ENCODE assay signal across 8 mouse cellular contexts in genomic region chr2:33315233-33316062, GRCm38 (mm10). TPM values are rescaled to one million over a fixed set of nuclear protein-coding genes. Genes with fewer than 3 reads are reported as not detected.
A peak's percentile ranks its signal among the peaks of the same experiment; 100 is the strongest.
DNase-seq lines count a peak whose midpoint lies in the region; ATAC-seq lines count a peak whose summit lies in the region.

No protein-coding gene starts in this region.

- no peak overlapping the region for H3K4me3 ChIP-seq in kidney, embryonic 16.5 days (ENCODE audit: low read length)
- no peak overlapping the region for H3K4me3 ChIP-seq in embryonic facial prominence, embryonic 15.5 days (replicated peaks)
- no peak overlapping the region for H3K4me3 ChIP-seq in intestine, embryonic 16.5 days (ENCODE audit: low read length)
- no peak overlapping the region for H3K4me3 ChIP-seq in midbrain, embryonic 16.5 days (ENCODE audit: low read depth, low read length)

- no peak for DNase-seq in kidney, postnatal 25 days
- DNase-seq in spleen, postnatal 36 days (ENCODE audit: low spot score in 2 of 2), result no peak
- no peak for DNase-seq in cerebellum, postnatal 4 days (ENCODE audit: low spot score in 2 of 2)

- WGBS in kidney, embryonic 16.5 days, result 80% methylated on average over 4 of the region's 4 CpGs
- 67% methylated on average over 4 of the region's 4 CpGs for WGBS in embryonic facial prominence, embryonic 15.5 days
- 57% methylated on average over 4 of the region's 4 CpGs for WGBS in intestine, embryonic 16.5 days
- WGBS in midbrain, embryonic 16.5 days, result 88% methylated on average over 4 of the region's 4 CpGs

- H3K27ac ChIP-seq in kidney, embryonic 16.5 days (ENCODE audit: low read length), result peak overlapping the region; percentile 25; the same call in 1 of the 2 replicates
- H3K27ac ChIP-seq in embryonic facial prominence, embryonic 15.5 days (replicated peaks), result peak overlapping the region; percentile 35
- H3K27ac ChIP-seq in intestine, embryonic 16.5 days (ENCODE audit: low read length), result peak overlapping the region; percentile 82
- peak overlapping the region; percentile 40 for H3K27ac ChIP-seq in midbrain, embryonic 16.5 days (ENCODE audit: low read length)

- no peak for ATAC-seq in kidney, embryonic 16.5 days (ENCODE audit: low FRiP score, low TSS enrichment)
- ATAC-seq in embryonic facial prominence, embryonic 15.5 days (ENCODE audit: insufficient number of reproducible peaks, low FRiP score, low TSS enrichment, low read depth), result no peak
- ATAC-seq in intestine, embryonic 16.5 days, result peak; percentile 83
- ATAC-seq in midbrain, embryonic 16.5 days, result no peak
- no peak for ATAC-seq in cerebellum, adult (ENCODE audit: insufficient number of reproducible peaks, low FRiP score, low TSS enrichment)

- H3K4me2 ChIP-seq in kidney, embryonic 16.5 days (replicated peaks; ENCODE audit: low read depth, low read length), result no peak overlapping the region
- no peak overlapping the region for H3K4me2 ChIP-seq in embryonic facial prominence, embryonic 15.5 days (replicated peaks)
- no peak overlapping the region for H3K4me2 ChIP-seq in intestine, embryonic 16.5 days (ENCODE audit: low read depth, low read length)
- H3K4me2 ChIP-seq in midbrain, embryonic 16.5 days (ENCODE audit: low read length), result no peak overlapping the region

- no peaks in the 10 kb centered on the region for H3K27me3 ChIP-seq in kidney, embryonic 16.5 days (ENCODE audit: insufficient read depth, low read length)
- H3K27me3 ChIP-seq in embryonic facial prominence, embryonic 15.5 days, result no peaks in the 10 kb centered on the region
- no peaks in the 10 kb centered on the region for H3K27me3 ChIP-seq in intestine, embryonic 16.5 days (replicated peaks; ENCODE audit: control insufficient read depth, insufficient read depth, low read length)
- H3K27me3 ChIP-seq in midbrain, embryonic 16.5 days (ENCODE audit: control insufficient read depth, insufficient read depth, low read depth, low read length), result no peaks in the 10 kb centered on the region

- no peaks in the 10 kb centered on the region for H3K9me3 ChIP-seq in kidney, embryonic 16.5 days (ENCODE audit: low read length)
- H3K9me3 ChIP-seq in embryonic facial prominence, embryonic 15.5 days (replicated peaks), result no peaks in the 10 kb centered on the region
- H3K9me3 ChIP-seq in intestine, embryonic 16.5 days (ENCODE audit: control insufficient read depth, low read length), result no peaks in the 10 kb centered on the region
- no peaks in the 10 kb centered on the region for H3K9me3 ChIP-seq in midbrain, embryonic 16.5 days (replicated peaks; ENCODE audit: control insufficient read depth, low read length, poor library complexity, severe bottlenecking)

- H3K4me1 ChIP-seq in kidney, embryonic 16.5 days (ENCODE audit: insufficient read depth, low read length), result peaks cover 9% of the 10 kb centered on the region; the same call in 1 of the 2 replicates
- peaks cover 39% of the 10 kb centered on the region for H3K4me1 ChIP-seq in embryonic facial prominence, embryonic 15.5 days
- peaks cover 22% of the 10 kb centered on the region for H3K4me1 ChIP-seq in intestine, embryonic 16.5 days (ENCODE audit: control insufficient read depth, insufficient read depth, low read length)
- peaks cover 12% of the 10 kb centered on the region; the same call in 1 of the 2 replicates for H3K4me1 ChIP-seq in midbrain, embryonic 16.5 days (ENCODE audit: control insufficient read depth, insufficient read depth, low read length)

- no peaks in the 10 kb centered on the region for H3K36me3 ChIP-seq in kidney, embryonic 16.5 days (ENCODE audit: insufficient read depth, low read length)
- H3K36me3 ChIP-seq in embryonic facial prominence, embryonic 15.5 days, result no peaks in the 10 kb centered on the region
- H3K36me3 ChIP-seq in intestine, embryonic 16.5 days (ENCODE audit: control insufficient read depth, insufficient read depth, low read length), result no peaks in the 10 kb centered on the region
- no peaks in the 10 kb centered on the region; the same call in 1 of the 2 replicates for H3K36me3 ChIP-seq in midbrain, embryonic 16.5 days (ENCODE audit: control insufficient read depth, insufficient read depth, low read length)

- no peak overlapping the region for H3K9ac ChIP-seq in kidney, embryonic 16.5 days (replicated peaks; ENCODE audit: low read length)
- H3K9ac ChIP-seq in embryonic facial prominence, embryonic 15.5 days, result no peak overlapping the region
- peak overlapping the region; percentile 16; the same call in 1 of the 2 replicates for H3K9ac ChIP-seq in intestine, embryonic 16.5 days (ENCODE audit: low read depth, low read length)
- H3K9ac ChIP-seq in midbrain, embryonic 16.5 days (ENCODE audit: low read depth, low read length), result no peak overlapping the region

RNA-seq across cellular contexts. Expression of gene Ralgps1, which starts 55.8 kb away (rescaled TPM):
- 5.2 and 7.1 TPM in 2 replicates for polyA plus RNA-seq in kidney, embryonic 16.5 days (2015; fragmentation: Nextera tagmentation; extraction: Ambion mirVana)
- 3.0 and 3.2 TPM in 2 replicates for polyA plus RNA-seq in embryonic facial prominence, embryonic 15.5 days (2015; fragmentation: Nextera tagmentation; extraction: Ambion mirVana)
- polyA plus RNA-seq in intestine, embryonic 16.5 days (2015; fragmentation: Nextera tagmentation; extraction: Ambion mirVana), result 6.3 and 8.0 TPM in 2 replicates
- polyA plus RNA-seq in midbrain, embryonic 16.5 days (2015; fragmentation: Nextera tagmentation; extraction: Ambion mirVana), result 48.4 and 54.3 TPM in 2 replicates

Comparison
In these comparisons a context has a peak if more than half of its experiments do, and no peak if none do; other contexts are left out.
1. H3K27ac ChIP-seq: peak in every context shown above with its lines; median percentile 82 in intestine, embryonic 16.5 days; 40 in midbrain, embryonic 16.5 days; 35 in embryonic facial prominence, embryonic 15.5 days; 25 in kidney, embryonic 16.5 days.